Mouse (Mus musculus): ENCODE data around the gene Gm49355. TPM values are rescaled to one million over a fixed set of nuclear protein-coding genes. Genes with fewer than 3 reads are reported as not detected.
A peak's percentile ranks its signal among the peaks of the same experiment; 100 is the strongest.
"Not testable (repeated sequence)": the region's sequence is repeated elsewhere in the genome, so short reads cannot be mapped to it uniquely, and the experiment has no call there.

Gm49355 gene
- polyA plus RNA-seq (2011; ENCODE audit: insufficient read depth, insufficient read length, low read depth, missing spikeins): 0.23 and 0.52 TPM in 2 replicates

GRCm38 (mm10) chr14:12283641-12284040, at the start of gene Gm49355:
Gene Gm49355, plus strand, starts transcription at chr14:12283976.
- peak within 1 kb of the TSS; percentile 75 for H3K9ac ChIP-seq (ENCODE audit: low read depth, poor library complexity, severe bottlenecking)
- no peaks in the 10 kb centered on the region for H3K27me3 ChIP-seq (ENCODE audit: control insufficient read depth, insufficient read depth, low read length, poor library complexity, severe bottlenecking)
- peak within 1 kb of the TSS; percentile 3; the same call in 1 of the 2 replicates for H3K27ac ChIP-seq (ENCODE audit: insufficient read depth, low read length)
- H3K4me3 ChIP-seq (ENCODE audit: low read depth, low read length): peak within 1 kb of the TSS; percentile 78
- TF ChIP-seq CTCF (IDR thresholded peaks at IDR 0.05; ENCODE audit: low read depth, low read length) (no peak), POLR2A (IDR thresholded peaks at IDR 0.05; ENCODE audit: insufficient read depth, low read length) (no peak), EP300 (IDR thresholded peaks at IDR 0.05; ENCODE audit: insufficient read depth, low read depth, low read length) (no peak)
- peaks cover 1% of the 10 kb centered on the region for H3K4me1 ChIP-seq (ENCODE audit: control insufficient read depth, insufficient read depth, low read length)
- no peaks in the 10 kb centered on the region for H3K9me3 ChIP-seq (replicated peaks; ENCODE audit: control insufficient read depth, insufficient read depth, low read length, poor library complexity, severe bottlenecking)
- H3K36me3 ChIP-seq (ENCODE audit: control insufficient read depth, insufficient read depth, low read length, poor library complexity, severe bottlenecking): no peaks in the 10 kb centered on the region

GRCm38 (mm10) chr14:12243726-12244125, 40.0 kb upstream of the Gm49355 start:
- no peak for TF ChIP-seq EP300 (IDR thresholded peaks at IDR 0.05; ENCODE audit: insufficient read depth, low read depth, low read length)
- TF ChIP-seq CTCF (IDR thresholded peaks at IDR 0.05; ENCODE audit: low read depth, low read length): no peak
- no peak for TF ChIP-seq POLR2A (IDR thresholded peaks at IDR 0.05; ENCODE audit: insufficient read depth, low read length)
- Histone ChIP-seq H3K27me3 (ENCODE audit: control insufficient read depth, insufficient read depth, low read length, poor library complexity, severe bottlenecking) (no peaks in the 10 kb centered on the region), H3K36me3 (ENCODE audit: control insufficient read depth, insufficient read depth, low read length, poor library complexity, severe bottlenecking) (no peaks in the 10 kb centered on the region), H3K27ac (ENCODE audit: insufficient read depth, low read length) (no peak overlapping the region), H3K9ac (ENCODE audit: low read depth, poor library complexity, severe bottlenecking) (no peak overlapping the region), H3K4me1 (ENCODE audit: control insufficient read depth, insufficient read depth, low read length) (no peaks in the 10 kb centered on the region), H3K9me3 (replicated peaks; ENCODE audit: control insufficient read depth, insufficient read depth, low read length, poor library complexity, severe bottlenecking) (no peaks in the 10 kb centered on the region), H3K4me3 (ENCODE audit: low read depth, low read length) (no peak overlapping the region)

- no peaks in the 10 kb centered on the region for H3K4me1 ChIP-seq (ENCODE audit: control insufficient read depth, insufficient read depth, low read length)
- no peak overlapping the region for H3K9ac ChIP-seq (ENCODE audit: low read depth, poor library complexity, severe bottlenecking)
- no peak overlapping the region for H3K4me3 ChIP-seq (ENCODE audit: low read depth, low read length)
- no peak for TF ChIP-seq POLR2A (IDR thresholded peaks at IDR 0.05; ENCODE audit: insufficient read depth, low read length)
- no peak for TF ChIP-seq CTCF (IDR thresholded peaks at IDR 0.05; ENCODE audit: low read depth, low read length)
- no peak for TF ChIP-seq EP300 (IDR thresholded peaks at IDR 0.05; ENCODE audit: insufficient read depth, low read depth, low read length)
- H3K27ac ChIP-seq (ENCODE audit: insufficient read depth, low read length): no peak overlapping the region
- no peaks in the 10 kb centered on the region for H3K9me3 ChIP-seq (replicated peaks; ENCODE audit: control insufficient read depth, insufficient read depth, low read length, poor library complexity, severe bottlenecking)
- no peaks in the 10 kb centered on the region for H3K27me3 ChIP-seq (ENCODE audit: control insufficient read depth, insufficient read depth, low read length, poor library complexity, severe bottlenecking)
- no peaks in the 10 kb centered on the region for H3K36me3 ChIP-seq (ENCODE audit: control insufficient read depth, insufficient read depth, low read length, poor library complexity, severe bottlenecking)
These were observed 7.7 kb upstream of the Gm49355 start for GRCm38 (mm10) chr14:12276031-12276430.

GRCm38 (mm10) chr14:12284141-12284912, 551 bp downstream of the Gm49355 start, which contains the start of gene 3830406C13Rik:
Gene 3830406C13Rik, plus strand, starts transcription at chr14:12284173.
- Histone ChIP-seq H3K4me3 (ENCODE audit: low read depth, low read length) (peak within 1 kb of the TSS; percentile 78), H3K36me3 (ENCODE audit: control insufficient read depth, insufficient read depth, low read length, poor library complexity, severe bottlenecking) (no peaks in the 10 kb centered on the region; the same call in 1 of the 2 replicates), H3K9me3 (replicated peaks; ENCODE audit: control insufficient read depth, insufficient read depth, low read length, poor library complexity, severe bottlenecking) (no peaks in the 10 kb centered on the region), H3K27ac (ENCODE audit: insufficient read depth, low read length) (peak within 1 kb of the TSS; percentile 3; the same call in 1 of the 2 replicates), H3K27me3 (ENCODE audit: control insufficient read depth, insufficient read depth, low read length, poor library complexity, severe bottlenecking) (no peaks in the 10 kb centered on the region), H3K9ac (ENCODE audit: low read depth, poor library complexity, severe bottlenecking) (peak within 1 kb of the TSS; percentile 75), H3K4me1 (ENCODE audit: control insufficient read depth, insufficient read depth, low read length) (peaks cover 1% of the 10 kb centered on the region)
- TF ChIP-seq CTCF (IDR thresholded peaks at IDR 0.05; ENCODE audit: low read depth, low read length): no peak
- TF ChIP-seq EP300 (IDR thresholded peaks at IDR 0.05; ENCODE audit: insufficient read depth, low read depth, low read length): 0 out of 2 replicates have a peak, but pooled peaks have one; percentile 60
- TF ChIP-seq POLR2A (IDR thresholded peaks at IDR 0.05; ENCODE audit: insufficient read depth, low read length): peak; percentile 85

GRCm38 (mm10) chr14:12289747-12290146, 6.0 kb downstream of the Gm49355 start:
- H3K9me3 ChIP-seq (replicated peaks; ENCODE audit: control insufficient read depth, insufficient read depth, low read length, poor library complexity, severe bottlenecking); H3K27me3 ChIP-seq (ENCODE audit: control insufficient read depth, insufficient read depth, low read length, poor library complexity, severe bottlenecking); H3K4me1 ChIP-seq (ENCODE audit: control insufficient read depth, insufficient read depth, low read length); H3K36me3 ChIP-seq (ENCODE audit: control insufficient read depth, insufficient read depth, low read length, poor library complexity, severe bottlenecking); H3K9ac ChIP-seq (ENCODE audit: low read depth, poor library complexity, severe bottlenecking); H3K27ac ChIP-seq (ENCODE audit: insufficient read depth, low read length); H3K4me3 ChIP-seq (ENCODE audit: low read depth, low read length): not testable (repeated sequence)

GRCm38 (mm10) chr14:12296391-12296790, 12.6 kb downstream of the Gm49355 start:
- Histone ChIP-seq H3K9ac (ENCODE audit: low read depth, poor library complexity, severe bottlenecking) (no peak overlapping the region), H3K4me3 (ENCODE audit: low read depth, low read length) (no peak overlapping the region), H3K27me3 (ENCODE audit: control insufficient read depth, insufficient read depth, low read length, poor library complexity, severe bottlenecking) (no peaks in the 10 kb centered on the region), H3K27ac (ENCODE audit: insufficient read depth, low read length) (no peak overlapping the region), H3K36me3 (ENCODE audit: control insufficient read depth, insufficient read depth, low read length, poor library complexity, severe bottlenecking) (no peaks in the 10 kb centered on the region), H3K9me3 (replicated peaks; ENCODE audit: control insufficient read depth, insufficient read depth, low read length, poor library complexity, severe bottlenecking) (no peaks in the 10 kb centered on the region), H3K4me1 (ENCODE audit: control insufficient read depth, insufficient read depth, low read length) (no peaks in the 10 kb centered on the region)
- TF ChIP-seq EP300 (IDR thresholded peaks at IDR 0.05; ENCODE audit: insufficient read depth, low read depth, low read length): no peak
- TF ChIP-seq CTCF (IDR thresholded peaks at IDR 0.05; ENCODE audit: low read depth, low read length): no peak
- no peak for TF ChIP-seq POLR2A (IDR thresholded peaks at IDR 0.05; ENCODE audit: insufficient read depth, low read length)
